Mouse (Mus musculus): ENCODE results near the gene Sdhc. TPM values are rescaled to one million over a fixed set of nuclear protein-coding genes. Genes with fewer than 3 reads are reported as not detected.
A peak's percentile ranks its signal among the peaks of the same experiment; 100 is the strongest.

Sdhc gene
- polyA plus RNA-seq (2012; rRNA removed): 286 and 310 TPM in 2 replicates

DNA sequence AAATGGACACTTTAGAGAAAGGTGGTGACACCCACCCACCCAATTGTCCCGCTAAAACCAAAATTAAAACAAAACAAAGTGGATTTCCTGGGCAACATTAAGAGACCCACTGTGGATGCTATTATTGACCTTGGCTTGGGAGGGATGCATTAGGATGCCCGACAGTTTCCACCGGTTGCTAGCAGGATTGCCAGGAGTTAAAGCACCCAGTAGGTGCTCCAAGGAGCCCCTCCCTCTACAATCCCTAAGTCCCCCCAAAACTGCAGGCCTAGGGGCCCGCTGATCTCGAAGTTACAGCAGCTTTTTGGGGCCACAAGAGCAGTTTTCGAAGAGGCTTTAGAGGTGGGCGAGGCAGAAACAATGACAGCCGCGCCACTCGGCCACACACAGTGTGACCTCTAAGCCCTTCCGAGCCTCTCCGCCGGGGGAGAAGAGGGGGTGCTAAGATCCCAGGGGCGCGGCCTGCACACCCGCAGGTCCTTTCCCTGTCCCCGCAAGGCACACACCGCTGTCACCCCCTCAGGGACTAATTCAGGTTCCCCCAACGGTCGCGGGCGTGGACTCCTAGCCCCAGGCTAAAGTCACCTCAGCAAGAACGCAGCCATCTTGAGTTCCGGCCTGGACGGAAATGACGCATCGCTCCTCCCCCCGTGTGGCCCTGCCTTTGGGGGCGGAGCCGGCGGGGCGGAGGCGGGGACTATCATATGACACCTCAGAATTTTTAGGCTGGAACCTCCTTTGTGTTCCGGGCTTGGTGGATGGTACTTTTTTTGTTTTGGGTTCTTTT lies at the start of gene Sdhc, which contains the start of gene Mpz:
Gene Sdhc, minus strand, starts transcription at position 630 of the 787 bp plus-strand sequence.
Gene Mpz, plus strand, starts transcription at position 738 of the 787 bp plus-strand sequence.
- peak; percentile 89 for DNase-seq (ENCODE audit: low spot score)

GRCm38 (mm10) chr1:171199532-171199931 lies 49.1 kb upstream of the Sdhc start:
- no peak for DNase-seq (ENCODE audit: low spot score)

GRCm38 (mm10) chr1:171195887-171196397 lies 45.5 kb upstream of the Sdhc start, which contains the start of gene Pcp4l1:
Gene Pcp4l1, minus strand, starts transcription at chr1:171196268.
- peak; percentile 37 for DNase-seq (ENCODE audit: low spot score)

DNA sequence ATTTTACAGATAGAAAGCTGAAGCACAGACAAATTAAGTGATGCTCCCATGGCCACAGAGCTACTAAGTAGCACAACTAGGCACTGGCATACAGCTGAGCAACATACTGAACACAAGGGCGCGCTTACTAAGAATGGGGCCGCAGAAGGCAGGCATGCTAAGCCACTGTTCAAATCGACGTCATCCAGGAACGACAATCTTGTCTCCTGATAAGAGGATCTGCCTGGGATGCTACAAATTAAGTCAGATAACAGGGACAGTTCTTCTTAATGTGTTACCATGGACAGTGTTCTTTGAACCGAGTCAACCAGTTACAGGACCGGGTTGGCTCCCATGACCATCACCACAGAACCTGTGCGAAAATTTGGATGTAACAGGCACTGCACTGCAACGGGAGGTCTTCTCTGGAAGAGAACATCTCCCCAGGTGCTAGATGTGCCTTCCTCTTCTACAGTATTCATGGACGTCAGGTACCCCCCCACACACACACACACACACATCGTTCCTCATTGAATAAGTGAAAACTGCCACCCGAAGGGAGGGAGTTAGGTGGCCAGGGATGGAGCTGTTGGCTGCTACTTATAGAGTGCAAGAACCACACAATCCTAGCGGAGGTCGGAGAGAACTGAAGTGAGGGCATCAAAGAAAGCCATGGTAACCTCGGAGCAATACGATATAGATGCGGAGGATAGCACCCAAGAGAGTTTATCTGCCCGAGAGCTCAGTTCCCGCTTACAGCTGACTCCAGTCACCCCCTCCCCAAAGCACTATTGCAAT lies 44.8 kb upstream of the Sdhc start:
- DNase-seq (ENCODE audit: low spot score): no peak

GRCm38 (mm10) chr1:171193911-171194830 lies 43.8 kb upstream of the Sdhc start:
- DNase-seq (ENCODE audit: low spot score): no peak

GRCm38 (mm10) chr1:171193093-171193840 lies 42.9 kb upstream of the Sdhc start:
- DNase-seq (ENCODE audit: low spot score): no peak

- DNase-seq (ENCODE audit: low spot score): no peak
These were observed 41.9 kb upstream of the Sdhc start for GRCm38 (mm10) chr1:171192283-171192682.

GRCm38 (mm10) chr1:171190832-171191231 lies 40.4 kb upstream of the Sdhc start:
- DNase-seq (ENCODE audit: low spot score): no peak

- no peak for DNase-seq (ENCODE audit: low spot score)
These were observed 39.2 kb upstream of the Sdhc start for GRCm38 (mm10) chr1:171189476-171190114.

DNA sequence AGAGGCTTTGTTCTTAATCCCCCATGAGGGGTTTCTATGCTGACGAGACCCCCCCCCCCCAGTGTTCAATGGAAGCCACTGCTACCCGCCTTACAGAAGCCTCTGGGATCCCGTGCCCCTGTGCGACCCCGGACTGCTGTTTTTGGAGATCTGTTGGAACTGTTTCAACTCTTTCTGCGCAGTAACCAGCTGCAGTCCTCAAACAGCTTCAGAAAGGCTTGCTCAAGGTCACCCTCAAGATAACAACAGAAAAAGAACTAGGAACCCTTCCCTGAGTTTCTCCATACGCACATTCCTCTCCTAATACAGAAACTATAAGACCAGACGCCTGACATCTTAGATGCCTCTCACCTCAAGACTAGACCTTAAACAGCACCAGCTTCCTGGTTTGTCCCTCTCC lies 38.6 kb upstream of the Sdhc start:
- no peak for DNase-seq (ENCODE audit: low spot score)

GRCm38 (mm10) chr1:171187851-171188700 lies 37.7 kb upstream of the Sdhc start:
- DNase-seq (ENCODE audit: low spot score): no peak

DNA sequence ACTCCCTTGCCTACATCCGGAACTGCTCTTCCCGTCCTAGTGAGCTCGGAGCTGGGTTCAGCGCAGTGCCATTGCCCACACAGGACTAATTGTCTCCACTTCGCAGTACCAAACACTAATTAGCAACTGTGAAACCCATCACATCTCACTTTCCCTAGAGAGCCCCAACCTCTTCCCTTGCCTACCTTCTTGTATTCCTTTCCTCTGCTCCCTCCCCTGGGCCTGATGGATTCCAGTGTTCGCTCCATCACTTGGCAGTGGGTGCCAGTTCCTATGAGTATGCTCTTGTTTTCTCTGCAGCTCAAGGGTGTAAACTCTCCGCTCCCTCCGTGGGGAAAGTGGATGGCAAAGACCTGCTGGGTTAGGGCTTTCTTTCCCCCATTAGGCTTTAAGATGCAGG lies 35.3 kb upstream of the Sdhc start:
- no peak for DNase-seq (ENCODE audit: low spot score)

DNA sequence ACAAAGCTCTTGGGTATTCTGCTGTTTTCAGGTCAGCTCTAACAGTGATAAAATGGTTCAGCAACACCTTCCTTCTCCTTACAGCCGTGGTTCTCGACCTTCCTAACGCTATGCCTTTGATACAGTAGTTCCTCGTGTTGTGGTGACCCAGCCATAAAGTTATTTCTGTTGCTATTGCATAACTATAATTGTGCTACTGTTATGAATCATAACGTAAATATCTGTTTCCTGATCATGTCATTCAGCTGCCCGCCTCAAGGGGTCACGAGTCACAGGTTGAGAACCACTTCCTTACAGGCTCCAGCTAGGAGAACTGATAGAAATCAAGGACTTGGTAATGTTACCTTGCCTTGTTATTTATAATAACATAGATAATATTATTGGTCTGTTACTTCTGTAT lies 33.9 kb upstream of the Sdhc start:
- no peak for DNase-seq (ENCODE audit: low spot score)

- DNase-seq (ENCODE audit: low spot score): no peak
These were observed 33.2 kb upstream of the Sdhc start for GRCm38 (mm10) chr1:171183620-171184019.

- no peak for DNase-seq (ENCODE audit: low spot score)
These were observed 32.6 kb upstream of the Sdhc start for GRCm38 (mm10) chr1:171183025-171183424.

DNA sequence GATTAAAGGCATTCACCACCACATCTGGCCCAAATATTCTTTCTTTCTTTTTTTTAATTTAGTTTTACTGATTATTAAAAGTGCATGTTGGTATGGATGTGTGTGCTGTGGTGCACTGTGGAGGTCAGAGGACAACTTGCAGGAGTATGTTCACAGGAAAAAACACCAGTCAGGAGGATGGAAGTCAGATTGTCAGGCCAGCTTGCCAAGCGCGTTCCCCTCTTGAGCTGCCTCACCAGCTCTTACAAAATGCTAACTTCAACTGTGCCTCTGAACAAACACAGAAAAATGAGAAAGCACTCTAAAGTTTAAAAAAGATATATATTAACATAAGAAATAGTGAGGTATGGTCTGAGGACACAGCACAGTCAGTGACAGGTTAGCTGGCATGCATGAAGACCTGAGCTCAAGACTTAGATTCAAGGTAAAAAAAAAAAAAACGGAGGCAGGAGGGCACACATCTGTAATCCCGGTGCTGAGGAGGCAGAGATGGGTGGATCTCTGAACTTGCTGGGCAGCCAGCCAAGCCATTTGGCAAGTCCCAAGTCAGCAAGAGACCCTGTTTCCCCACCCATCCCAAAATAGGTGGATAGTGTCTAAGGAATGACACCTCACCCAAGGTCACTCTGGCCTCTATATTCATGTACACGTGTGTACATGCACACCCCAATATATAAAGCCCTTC lies 29.2 kb upstream of the Sdhc start:
- no peak for DNase-seq (ENCODE audit: low spot score)

DNA sequence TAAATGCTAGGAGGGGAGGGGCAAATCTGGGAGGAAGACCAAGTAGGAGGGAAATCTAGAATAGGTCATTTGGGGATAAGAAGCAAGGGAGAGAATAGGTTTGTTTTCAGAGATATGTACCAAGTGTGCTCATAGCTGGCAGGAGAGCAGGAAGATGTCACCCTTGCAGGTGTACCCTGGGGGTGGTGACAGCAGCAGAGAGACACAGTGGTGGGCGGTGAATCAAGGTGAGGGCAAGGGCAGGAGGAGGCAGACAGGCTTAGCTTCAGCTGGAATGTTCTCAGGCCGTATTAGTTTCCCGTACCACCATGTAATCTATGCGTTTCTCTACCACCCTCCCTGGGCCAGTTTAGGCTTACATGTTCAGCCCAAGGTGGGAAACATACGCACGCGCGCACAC lies 22.4 kb upstream of the Sdhc start:
- no peak for DNase-seq (ENCODE audit: low spot score)

GRCm38 (mm10) chr1:171171138-171171537 lies 20.7 kb upstream of the Sdhc start:
- no peak for DNase-seq (ENCODE audit: low spot score)

DNA sequence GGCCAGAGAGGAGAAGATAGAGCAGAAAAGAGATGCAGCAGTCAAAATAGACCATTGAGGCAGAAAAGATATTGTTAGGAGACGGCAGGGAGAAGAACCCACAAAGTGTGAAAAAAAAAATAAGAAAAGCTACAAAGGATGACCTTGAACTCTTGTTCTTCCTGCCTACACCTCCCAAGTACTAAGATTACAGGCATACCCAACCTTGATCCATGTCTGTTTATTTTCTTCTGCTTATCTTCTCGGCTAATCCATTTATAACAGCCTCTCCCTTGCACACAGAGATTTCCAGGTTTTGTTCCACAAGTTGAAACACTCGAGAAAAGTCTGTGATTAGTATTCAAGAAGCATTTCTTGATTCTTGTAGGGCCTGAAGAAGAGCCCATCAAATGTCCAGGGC lies 19.5 kb upstream of the Sdhc start:
- no peak for DNase-seq (ENCODE audit: low spot score)
